Mouse (Mus musculus) liver, postnatal 0 days (tissue): Measurements from ENCODE around the gene Ubac1.

ENCODE experiments used
- CTCF ChIP-seq: sonication (generic); IDR thresholded peaks from 2 replicates; pipeline ENCODE4 v1.5.1; 2016; ENCODE audit warnings: antibody characterized with exemption, low read depth
- EP300 ChIP-seq: IDR thresholded peaks from 2 replicates; pipeline ENCODE4 v1.6.1; 2016; ENCODE audit warnings: antibody characterized with exemption, low read depth, mild to moderate bottlenecking

- TF ChIP-seq CTCF, result no peak
- TF ChIP-seq EP300, result no peak
Measured at GRCm38 (mm10) chr2:26057053-26057452, 35.5 kb upstream of the Ubac1 start.
